Mouse (Mus musculus) thymus, adult 2 months (tissue): ENCODE results near the gene Shisa9.

ENCODE experiments used
- CTCF ChIP-seq: fragments of 200-500 bp; IDR thresholded peaks from 2 replicates; pipeline ENCODE4 v1.5.1; 2012; ENCODE audit warnings: mild to moderate bottlenecking, control low read depth, low read length, moderate library complexity, borderline replicate concordance; ENCODE audit not compliant: control insufficient read depth, poor library complexity, insufficient read depth; ENCODE audit errors: extremely low read depth
- POLR2A ChIP-seq: fragments of 200-500 bp; IDR thresholded peaks from 2 replicates; pipeline ENCODE4 v1.6.1; 2012; ENCODE audit warnings: mild to moderate bottlenecking, low read length, control low read depth, moderate library complexity; ENCODE audit not compliant: control insufficient read depth, poor library complexity, insufficient read depth; ENCODE audit errors: extremely low read depth

DNA sequence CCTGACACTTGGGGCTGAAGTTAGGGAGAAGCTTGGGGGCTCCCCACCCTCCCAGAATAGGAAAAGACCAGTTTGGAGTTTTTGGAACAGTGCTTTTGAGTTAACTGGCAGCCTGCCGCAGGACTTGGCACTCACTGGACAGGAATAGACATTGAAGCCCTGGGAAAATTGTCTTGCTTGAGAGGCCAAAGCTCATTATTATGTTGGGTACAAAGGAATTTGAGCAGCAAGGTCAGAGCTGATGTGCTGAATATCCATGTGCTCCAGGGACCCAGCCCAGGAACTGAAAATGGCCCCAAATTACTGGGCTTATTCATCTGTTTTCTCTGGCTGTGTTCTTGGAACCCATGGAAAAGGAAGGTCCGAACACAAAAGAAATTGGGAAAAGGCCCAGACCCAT is 170.6 kb downstream of the Shisa9 start:
- TF ChIP-seq POLR2A = no peak
- TF ChIP-seq CTCF = no peak
